Mouse (Mus musculus) kidney, adult 10 weeks (tissue): ENCODE measurements around the gene Arl5b. TPM values are rescaled to one million over a fixed set of nuclear protein-coding genes. Genes with fewer than 3 reads are reported as not detected.

Source experiments
- polyA plus RNA-seq: library from polyadenylated mRNA; stranded (reverse); fragments of 350-450 nt; fragmentation: Illumina TruSeq; extraction: RNeasy Lipid Tissue Mini Kit (QIAGEN cat#74804); gene quantifications from one replicate; pipeline ENCODE4 v1.2.3, GENCODE M21; 2014; ENCODE audit warnings: low read depth, low replicate concordance

Gene Arl5b
- polyA plus RNA-seq = 40.7 TPM

DNA sequence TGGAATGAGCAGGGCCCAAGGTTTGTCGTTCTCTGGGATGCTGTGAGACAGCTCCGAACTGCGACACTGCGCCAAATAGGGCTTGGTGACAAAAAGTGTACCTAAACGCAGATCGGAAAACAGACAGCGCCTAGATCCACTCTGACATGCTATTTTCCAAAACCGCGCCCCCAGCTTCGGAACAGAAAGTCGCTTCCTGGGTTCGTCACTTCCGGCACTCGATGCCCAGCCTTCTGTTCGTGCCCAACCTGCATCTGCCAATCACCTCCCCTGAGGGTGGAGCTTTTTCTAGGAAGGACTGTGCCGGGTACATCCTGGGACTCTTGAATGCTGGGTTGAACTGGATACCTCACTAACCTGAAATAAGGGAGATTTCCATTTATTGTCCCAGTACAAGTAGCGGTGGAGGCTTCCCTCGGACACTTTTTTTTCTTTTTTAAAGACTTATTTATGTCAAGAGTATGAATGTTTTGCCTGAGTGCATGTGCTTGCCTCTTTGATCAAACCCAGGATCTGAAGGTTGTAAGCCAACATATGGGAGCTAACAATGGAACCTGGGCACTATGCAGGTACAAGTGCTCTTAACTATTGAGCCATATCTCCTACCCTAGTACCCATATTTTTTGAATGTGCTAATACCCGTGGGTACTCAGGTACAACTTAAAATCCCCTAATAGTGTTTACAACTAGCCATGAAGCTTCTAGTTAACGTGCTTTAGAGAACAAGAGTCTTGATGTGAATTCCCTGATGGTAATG is at the start of gene Arl5b:
TSS of gene Arl5b (plus strand) at position 279 of the 757 bp plus-strand sequence.

GRCm38 (mm10) chr2:15054945-15055637 is 5.9 kb downstream of the Arl5b start, which contains the start of gene Nsun6:
Gene Nsun6 (minus strand): TSS chr2:15055069.

Other genes starting within 250 kb of the Arl5b start
- 8.3 TPM for gene Nsun6, start 5.7 kb downstream of the Arl5b start, polyA plus RNA-seq